Mouse (Mus musculus) bone marrow, adult 2 months (tissue): ENCODE data around the gene Spag17. TPM values are rescaled to one million over a fixed set of nuclear protein-coding genes. Genes with fewer than 3 reads are reported as not detected.

Experiments used
- H3K27ac ChIP-seq: fragments of 200-500 bp; 2 replicates; pipeline ENCODE4 v1.5.1; 2012; ENCODE audit warnings: low read depth, mild to moderate bottlenecking, control low read depth, inconsistent platforms, low read length; ENCODE audit not compliant: control insufficient read depth, poor library complexity, insufficient read depth
- H3K4me1 ChIP-seq: fragments of 200-500 bp; 2 replicates; pipeline ENCODE4 v1.6.1; 2011; ENCODE audit warnings: low read length; ENCODE audit not compliant: control insufficient read depth, insufficient read depth
- H3K4me3 ChIP-seq: fragments of 200-500 bp; replicated peaks from 2 replicates; pipeline ENCODE3; 2011; ENCODE audit warnings: mild to moderate bottlenecking, low read depth, low read length, control low read depth; ENCODE audit not compliant: control insufficient read depth
- CTCF ChIP-seq: fragments of 200-500 bp; IDR thresholded peaks from 2 replicates; pipeline ENCODE4 v1.5.1; 2011; ENCODE audit warnings: low read length, control low read depth; ENCODE audit not compliant: control insufficient read depth, insufficient read depth
- POLR2A ChIP-seq: fragments of 200-500 bp; IDR thresholded peaks from 2 replicates; pipeline ENCODE4 v1.6.1; 2011; ENCODE audit warnings: low read depth, mild to moderate bottlenecking, control low read depth, low read length, borderline replicate concordance; ENCODE audit not compliant: control insufficient read depth
- WGBS: fragments of 180-500 bp; shearing (Covaris S2); methylation state at CpG from one replicate; pipeline ENCODE4 v1.1.7; 2018; 5-methylcytosine and 5-hydroxymethylcytosine counted together
- polyA plus RNA-seq: library from polyadenylated mRNA; stranded (reverse); fragments of >200 nt; gene quantifications from 2 replicates; pipeline ENCODE4 v1.2.4, GENCODE M21; 2011; ENCODE audit warnings: low replicate concordance; ENCODE audit not compliant: missing spikeins, insufficient read depth, insufficient read length

Spag17 gene
- polyA plus RNA-seq, 1 experiment: not detected

GRCm38 (mm10) chr3:99981046-99981445, 95.8 kb downstream of the Spag17 start:
- 54% methylated on average over 7 of the region's 7 CpGs for WGBS
- no peak overlapping the region for H3K4me3 ChIP-seq
- no peak for TF ChIP-seq CTCF
- TF ChIP-seq POLR2A: no peak
- H3K4me1 ChIP-seq: no peaks in the 10 kb centered on the region
- H3K27ac ChIP-seq: no peak overlapping the region

- no peak overlapping the region for H3K27ac ChIP-seq
Observed at GRCm38 (mm10) chr3:100004676-100005075, 119.5 kb downstream of the Spag17 start.

GRCm38 (mm10) chr3:100009807-100010206, 124.6 kb downstream of the Spag17 start:
- no peak overlapping the region for H3K27ac ChIP-seq

More at GRCm38 (mm10) chr3:100004676-100005075, 119.5 kb downstream of the Spag17 start:
- TF ChIP-seq CTCF (no peak), POLR2A (no peak)
- Histone ChIP-seq H3K4me1 (no peaks in the 10 kb centered on the region), H3K4me3 (no peak overlapping the region)
- WGBS: 72% methylated on average over 1 of the region's 1 CpGs

GRCm38 (mm10) chr3:100014110-100014509, 128.9 kb downstream of the Spag17 start:
- 82% methylated on average over 1 of the region's 1 CpGs for whole genome bisulfite sequencing

More at GRCm38 (mm10) chr3:100009807-100010206, 124.6 kb downstream of the Spag17 start:
- H3K4me3 ChIP-seq: no peak overlapping the region
- no peak for TF ChIP-seq CTCF
- no peak for TF ChIP-seq POLR2A
- no peaks in the 10 kb centered on the region for H3K4me1 ChIP-seq

GRCm38 (mm10) chr3:100031291-100031690, 146.1 kb downstream of the Spag17 start:
- Histone ChIP-seq H3K4me3 (no peak overlapping the region), H3K4me1 (no peaks in the 10 kb centered on the region), H3K27ac (no peak overlapping the region)
- no peak for TF ChIP-seq CTCF
- no peak for TF ChIP-seq POLR2A
- WGBS: 58% methylated on average over 4 of the region's 4 CpGs

More at GRCm38 (mm10) chr3:100014110-100014509, 128.9 kb downstream of the Spag17 start:
- Histone ChIP-seq H3K4me1 (no peaks in the 10 kb centered on the region), H3K27ac (no peak overlapping the region), H3K4me3 (no peak overlapping the region)
- TF ChIP-seq CTCF (no peak), POLR2A (no peak)

GRCm38 (mm10) chr3:100032969-100033368, 147.8 kb downstream of the Spag17 start:
- H3K4me3 ChIP-seq: no peak overlapping the region
- H3K4me1 ChIP-seq: no peaks in the 10 kb centered on the region
- WGBS: 39% methylated on average over 1 of the region's 1 CpGs
- H3K27ac ChIP-seq: no peak overlapping the region
- no peak for TF ChIP-seq CTCF
- TF ChIP-seq POLR2A: no peak

GRCm38 (mm10) chr3:100034366-100034956, 149.3 kb downstream of the Spag17 start:
- no peak overlapping the region for H3K4me3 ChIP-seq
- TF ChIP-seq POLR2A (no peak), CTCF (no peak)
- 74% methylated on average over 4 of the region's 4 CpGs for WGBS
- H3K27ac ChIP-seq: no peak overlapping the region
- no peaks in the 10 kb centered on the region for H3K4me1 ChIP-seq

GRCm38 (mm10) chr3:100035097-100035496, 149.9 kb downstream of the Spag17 start:
- 79% methylated on average over 3 of the region's 3 CpGs for WGBS
- H3K4me1 ChIP-seq: no peaks in the 10 kb centered on the region
- no peak overlapping the region for H3K4me3 ChIP-seq
- no peak for TF ChIP-seq CTCF
- no peak for TF ChIP-seq POLR2A
- H3K27ac ChIP-seq: no peak overlapping the region

GRCm38 (mm10) chr3:100036846-100037245, 151.6 kb downstream of the Spag17 start:
- 57% methylated on average over 5 of the region's 5 CpGs for WGBS

More at GRCm38 (mm10) chr3:100036846-100037245, 151.6 kb downstream of the Spag17 start:
- Histone ChIP-seq H3K27ac (no peak overlapping the region), H3K4me1 (no peaks in the 10 kb centered on the region), H3K4me3 (no peak overlapping the region)
- no peak for TF ChIP-seq POLR2A
- TF ChIP-seq CTCF: no peak
